Mouse (Mus musculus) lung, postnatal 14 days (tissue): ENCODE data around the gene Lhfpl2.

Experiments
- DNase-seq: peaks from one replicate; pipeline ENCODE4 v3.0.0; 2021

Lhfpl2 gene

GRCm38 (mm10) chr13:94239488-94239887 lies 181.9 kb downstream of the Lhfpl2 start:
- no peak for DNase-seq

GRCm38 (mm10) chr13:94240111-94240510 lies 182.5 kb downstream of the Lhfpl2 start:
- no peak for DNase-seq

GRCm38 (mm10) chr13:94240873-94241272 lies 183.3 kb downstream of the Lhfpl2 start:
- DNase-seq, result no peak

GRCm38 (mm10) chr13:94241892-94242524 lies 184.4 kb downstream of the Lhfpl2 start:
- DNase-seq, result no peak

- DNase-seq, result no peak
Observed at GRCm38 (mm10) chr13:94242897-94243296, 185.3 kb downstream of the Lhfpl2 start.
